Mouse (Mus musculus): Measurements from ENCODE around the gene Ostm1.

Gene Ostm1

DNA sequence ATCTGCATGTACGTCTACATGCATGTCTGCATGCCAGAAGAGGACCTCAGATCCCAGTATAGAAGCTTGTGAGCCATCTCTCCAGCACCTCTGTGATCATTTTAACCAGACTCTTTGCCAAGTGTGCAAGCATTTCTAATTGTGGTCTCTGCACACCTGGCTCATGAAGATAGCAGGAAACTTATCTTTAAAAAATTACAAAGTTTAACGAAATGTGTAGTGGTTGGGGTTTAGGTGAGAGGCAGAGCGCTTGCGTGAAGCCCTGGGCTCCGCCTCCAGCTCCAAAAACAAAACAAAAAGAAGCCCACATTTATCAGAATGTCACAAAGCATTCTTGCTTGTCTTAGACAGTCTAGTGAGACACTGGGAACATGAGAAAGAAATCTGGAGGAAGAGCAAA is 104.3 kb downstream of the Ostm1 start:
- no peak for DNase-seq

DNA sequence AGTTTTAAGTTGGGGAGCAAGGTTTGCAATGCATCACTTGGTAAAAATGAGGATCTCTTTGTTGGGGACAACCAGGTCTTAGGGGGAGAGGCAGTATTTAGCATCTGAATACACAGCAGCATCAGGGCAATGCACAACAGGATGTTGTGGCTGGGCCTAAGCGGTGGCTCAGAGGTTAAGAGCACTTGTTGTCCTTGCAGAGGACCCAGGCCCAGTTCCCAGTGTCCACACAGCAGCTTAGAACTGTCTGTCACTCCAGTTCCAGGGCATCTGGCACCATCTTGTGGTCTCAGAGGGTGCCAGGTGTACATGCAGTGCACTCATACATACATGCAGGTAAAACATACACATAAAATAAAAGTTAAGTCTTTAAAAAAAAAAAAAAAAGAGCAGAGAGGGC is 106.1 kb downstream of the Ostm1 start:
- DNase-seq = no peak

DNA sequence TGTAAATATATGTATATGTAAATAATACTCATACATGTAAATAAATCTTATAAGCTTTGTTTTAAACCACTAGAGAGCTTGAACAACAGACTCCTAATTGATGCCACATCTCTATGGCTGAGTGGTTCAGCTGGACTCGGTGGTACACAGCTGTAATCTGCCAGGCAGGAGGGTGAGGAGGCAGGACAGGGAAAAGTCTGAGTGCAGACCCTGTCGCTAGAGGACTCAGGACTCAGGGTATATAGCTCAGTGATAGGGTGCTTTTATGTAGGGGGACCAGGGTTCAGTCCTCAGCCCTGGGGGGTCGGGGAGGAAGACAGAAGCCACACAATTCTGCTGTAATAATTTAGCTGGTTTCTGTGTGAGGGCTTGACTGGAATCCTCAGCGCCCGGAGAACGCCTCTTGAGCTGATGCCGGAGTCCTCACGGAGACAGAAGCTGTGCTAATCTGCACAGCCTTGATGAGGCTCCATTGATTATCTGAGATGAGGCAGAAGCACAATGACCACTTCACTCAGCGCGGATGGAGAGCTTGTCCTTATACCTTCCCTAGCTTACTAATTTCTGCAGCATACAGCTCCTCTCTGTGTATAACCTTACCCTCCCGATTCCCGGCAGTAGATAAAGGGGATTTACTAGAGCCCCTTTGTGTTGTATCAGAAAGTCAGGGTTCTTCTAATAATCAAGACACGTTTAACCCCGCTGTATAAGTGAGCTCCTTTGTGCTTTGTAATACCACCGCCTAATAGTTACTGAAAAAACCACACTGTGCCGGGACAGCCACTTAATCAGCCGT is 106.8 kb downstream of the Ostm1 start:
- no peak for DNase-seq

DNA sequence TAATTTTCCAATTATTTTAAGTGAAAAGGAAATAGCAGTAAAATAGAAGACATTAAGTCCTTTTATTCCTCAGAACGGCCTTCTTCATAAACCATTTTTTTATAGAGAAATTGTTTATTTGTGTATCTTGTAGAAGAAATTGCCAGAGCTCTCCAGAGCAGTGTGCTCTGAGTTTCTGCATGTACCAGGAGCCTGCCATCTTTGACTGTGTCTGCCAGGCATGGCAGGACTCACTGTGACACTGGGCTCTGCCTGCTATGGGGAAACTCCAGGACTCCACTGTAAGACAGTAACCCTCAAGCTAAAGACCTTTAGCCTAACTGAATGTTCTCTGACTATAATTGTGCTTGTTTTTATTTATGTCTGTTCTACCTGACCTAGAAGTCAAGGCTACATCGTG is 107.4 kb downstream of the Ostm1 start:
- DNase-seq = no peak

DNA sequence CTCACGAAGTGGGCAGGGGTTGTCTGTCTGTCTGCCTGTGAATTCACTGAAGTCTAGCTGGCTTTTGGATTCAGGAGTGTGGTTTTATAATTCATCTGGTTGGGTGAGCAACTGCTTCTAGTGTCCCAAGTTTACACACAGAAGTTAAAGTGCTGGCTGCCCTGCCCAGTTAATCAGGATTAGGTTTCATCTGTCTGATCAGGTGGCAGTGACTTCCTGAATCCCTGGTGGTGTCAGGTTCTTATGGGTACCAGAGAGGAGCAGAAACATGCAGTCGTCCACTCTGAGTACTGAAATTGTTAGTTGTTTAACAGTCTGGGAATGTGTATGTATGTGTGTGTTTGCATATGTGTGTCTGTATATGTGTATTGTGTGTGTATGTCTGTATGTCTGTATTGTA is 108.5 kb downstream of the Ostm1 start:
- no peak for DNase-seq

DNA sequence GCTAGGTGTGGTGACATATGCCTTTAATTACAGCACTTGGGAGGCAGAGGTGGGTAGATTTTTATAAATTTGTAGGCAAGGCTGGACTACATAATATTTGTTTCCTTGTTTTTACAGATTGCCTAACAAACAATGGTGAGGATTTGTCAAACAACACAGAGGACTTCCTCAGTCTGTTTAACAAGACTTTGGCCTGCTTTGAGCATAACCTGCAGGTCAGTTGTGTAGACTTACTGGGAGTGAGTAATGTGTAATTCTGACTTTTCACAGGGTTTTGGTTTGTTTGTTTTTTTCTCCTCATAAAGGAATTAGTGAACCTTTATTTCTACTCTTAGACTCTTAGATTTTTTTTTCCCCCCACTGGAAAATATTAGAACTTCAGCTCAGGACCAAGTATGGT is 109.2 kb downstream of the Ostm1 start:
- DNase-seq = no peak

DNA sequence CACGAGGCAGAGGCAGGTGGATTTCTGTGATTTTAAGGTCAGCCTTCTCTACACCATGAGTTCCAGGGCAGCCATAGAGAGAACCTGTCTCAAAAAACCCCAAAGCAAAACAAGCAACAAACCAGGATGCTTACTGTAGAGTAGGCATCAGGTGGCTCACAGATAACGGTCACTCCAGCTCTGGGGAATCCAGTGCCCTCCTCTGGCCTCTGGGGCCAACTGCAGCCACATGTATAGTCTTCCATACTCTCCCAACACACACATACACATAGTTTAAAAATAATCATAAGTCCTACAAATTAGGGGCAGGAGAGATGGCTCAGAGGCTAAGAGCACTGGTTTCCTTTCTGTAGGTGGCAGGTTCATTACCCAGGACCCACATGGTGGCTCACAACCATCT is 109.9 kb downstream of the Ostm1 start:
- no peak for DNase-seq

DNA sequence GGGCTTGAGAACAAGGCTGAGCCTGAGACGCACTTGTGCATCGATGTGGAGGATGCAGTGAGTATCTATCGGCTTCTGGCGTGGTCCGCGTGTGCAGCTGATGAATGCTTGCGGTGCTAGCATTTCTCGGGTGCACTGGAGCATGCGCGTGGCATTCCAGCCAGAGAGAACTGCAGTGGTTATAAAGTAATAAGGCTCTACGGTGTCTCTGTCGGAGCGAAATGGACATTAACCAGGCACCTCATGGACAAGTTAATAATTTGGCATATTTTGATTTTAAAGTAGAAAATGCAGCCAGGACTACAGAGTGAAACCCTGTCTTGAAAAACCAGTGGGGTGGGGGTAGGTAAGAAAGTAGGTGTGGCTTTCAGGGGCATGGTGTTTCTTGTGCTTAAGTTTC is 112.7 kb downstream of the Ostm1 start:
- no peak for DNase-seq

DNA sequence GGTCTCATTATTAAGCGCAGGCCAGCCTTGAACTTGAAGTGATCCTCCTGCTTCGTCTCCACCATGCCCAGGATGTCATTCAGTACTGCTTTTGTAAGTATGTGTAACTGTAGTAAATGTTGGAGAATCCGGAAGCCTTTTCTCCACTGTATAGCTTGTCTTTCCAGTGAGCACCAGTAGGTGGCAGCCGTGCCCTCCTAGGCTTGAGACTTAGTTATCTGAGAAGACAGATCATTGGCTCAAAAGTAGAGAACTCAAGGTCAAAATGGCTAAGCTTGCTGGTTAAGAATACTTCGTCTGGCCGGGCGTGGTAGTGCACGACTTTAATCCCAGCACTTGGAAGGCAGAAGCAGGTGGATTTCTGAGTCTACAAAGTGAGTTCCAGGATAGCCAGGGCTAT is 113.4 kb downstream of the Ostm1 start:
- DNase-seq = peak; percentile 55 to 68

DNA sequence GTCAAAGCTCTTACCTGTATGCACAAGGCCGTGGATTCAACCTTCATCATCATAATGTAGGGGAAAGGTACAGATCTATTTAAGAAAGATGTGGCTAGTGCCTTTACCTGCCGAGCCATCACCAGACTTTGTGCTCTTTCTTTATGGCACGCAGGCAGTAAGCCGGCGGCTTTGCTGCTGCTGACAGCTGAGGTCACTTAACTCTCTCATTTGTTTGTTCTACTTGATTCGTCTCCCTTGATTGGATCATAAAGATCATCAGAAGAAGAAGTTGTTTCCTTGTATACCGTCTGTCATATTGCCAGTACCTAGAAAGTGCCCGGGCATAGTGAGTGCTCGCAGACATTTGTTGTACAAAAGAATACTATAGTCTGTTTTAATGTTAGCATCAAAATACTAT is 114.8 kb downstream of the Ostm1 start:
- no peak for DNase-seq

DNA sequence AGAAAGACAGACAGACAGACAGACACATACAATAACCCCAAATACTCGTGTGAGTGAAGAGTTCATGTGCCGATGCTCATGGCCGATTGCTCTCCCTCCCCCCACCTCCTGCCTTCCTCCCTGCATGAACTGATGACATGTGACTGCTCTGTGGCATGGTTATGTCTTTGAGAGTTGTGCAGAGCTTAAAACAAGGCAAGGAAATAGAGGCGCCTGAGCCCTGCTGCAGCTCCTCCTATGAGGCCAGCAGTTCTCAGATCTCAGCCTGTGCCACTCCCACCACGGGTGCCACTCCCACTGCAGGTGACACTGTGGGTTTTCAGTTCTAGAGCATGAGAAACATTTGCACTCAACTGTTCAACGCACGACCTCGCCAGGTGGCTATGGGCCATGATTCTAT is 115.4 kb downstream of the Ostm1 start:
- DNase-seq = no peak

DNA sequence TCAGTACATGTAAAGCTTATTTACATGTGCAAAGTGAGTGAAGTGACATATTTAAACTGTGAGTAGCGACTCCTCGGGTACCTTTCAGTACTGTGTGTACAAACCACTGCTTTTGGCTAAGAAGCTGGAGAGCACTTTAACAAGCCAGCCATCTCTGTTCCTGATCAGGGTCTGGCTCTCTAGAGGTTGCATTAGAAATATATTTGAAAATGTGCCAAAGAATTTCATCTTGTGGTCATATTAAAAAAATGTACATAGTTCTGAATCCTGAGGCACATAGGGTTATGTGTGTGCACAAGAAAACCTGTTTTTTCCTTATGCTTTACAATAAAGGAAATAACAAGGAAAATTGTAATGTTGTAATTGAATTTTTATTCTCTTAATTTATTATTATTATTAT is 118.5 kb downstream of the Ostm1 start:
- no peak for DNase-seq

DNA sequence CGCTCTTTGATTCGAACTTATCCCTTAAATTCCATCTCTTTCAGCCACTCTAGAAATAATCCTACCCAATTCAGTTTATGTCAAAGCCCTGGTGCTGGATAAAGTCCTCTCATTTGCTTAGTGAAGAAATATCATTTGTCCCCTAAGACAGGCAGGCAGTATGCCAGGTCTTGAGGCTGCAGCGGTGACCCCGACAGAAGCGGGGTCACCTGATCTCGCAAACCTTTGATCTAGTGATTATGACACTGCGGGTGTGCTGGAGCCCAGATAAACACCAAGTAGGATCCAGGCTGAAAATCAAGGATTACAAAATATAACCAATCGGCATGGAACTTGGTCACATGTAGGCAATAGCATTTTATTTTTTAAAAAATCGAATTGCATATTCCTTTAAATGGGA is 131.1 kb downstream of the Ostm1 start:
- no peak for DNase-seq

DNA sequence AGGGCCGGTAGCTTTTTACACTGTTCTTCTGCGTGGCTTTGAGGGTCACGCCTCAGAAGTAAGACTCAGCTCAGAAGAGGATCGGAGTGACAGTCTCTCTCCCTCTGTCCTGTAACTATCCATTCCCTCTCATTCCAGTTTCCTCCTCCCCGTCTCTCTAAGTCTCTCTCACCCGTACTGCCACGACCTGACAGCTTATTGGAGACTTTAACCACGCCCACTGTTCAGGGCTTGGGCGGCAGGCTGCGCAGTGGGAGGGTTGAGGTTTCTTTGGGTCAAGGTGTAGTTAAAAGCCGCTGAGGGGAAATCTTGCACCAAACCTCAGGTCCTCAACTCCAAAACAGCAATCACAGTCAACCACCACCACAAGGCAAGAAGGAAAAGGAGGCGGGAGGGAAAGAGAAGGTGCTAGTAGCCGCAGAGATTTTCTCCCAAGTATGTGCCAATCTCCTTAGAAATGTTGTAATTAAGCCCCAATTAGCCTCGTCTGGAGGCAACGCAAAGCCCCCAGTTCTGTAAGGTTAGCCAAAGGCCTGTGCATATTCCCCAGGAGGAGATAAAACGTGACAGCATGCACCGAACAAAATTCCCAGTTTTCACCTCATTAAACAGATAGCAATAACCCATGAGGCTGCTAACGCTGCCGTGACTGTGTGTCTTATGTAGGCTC is 131.9 kb downstream of the Ostm1 start:
- DNase-seq = no peak

DNA sequence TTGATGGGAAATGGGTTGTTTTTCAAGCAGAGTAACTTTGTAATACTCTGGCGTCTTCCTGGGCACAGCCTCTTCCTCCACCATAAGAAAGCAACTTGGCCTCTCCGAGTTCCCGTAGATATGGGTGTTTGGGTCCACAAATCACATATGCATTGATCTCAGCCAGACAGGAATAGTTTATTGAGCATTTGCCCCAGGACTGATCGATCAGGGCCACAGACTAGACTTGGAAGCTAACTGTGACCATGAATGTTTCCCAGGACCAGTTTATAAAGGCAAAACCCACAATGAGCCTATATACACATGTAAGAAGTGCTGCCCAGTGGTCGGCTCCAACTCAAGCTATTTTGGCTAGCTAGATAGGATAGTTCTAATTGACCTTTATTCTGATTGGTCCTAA is 138.5 kb downstream of the Ostm1 start:
- DNase-seq = no peak

DNA sequence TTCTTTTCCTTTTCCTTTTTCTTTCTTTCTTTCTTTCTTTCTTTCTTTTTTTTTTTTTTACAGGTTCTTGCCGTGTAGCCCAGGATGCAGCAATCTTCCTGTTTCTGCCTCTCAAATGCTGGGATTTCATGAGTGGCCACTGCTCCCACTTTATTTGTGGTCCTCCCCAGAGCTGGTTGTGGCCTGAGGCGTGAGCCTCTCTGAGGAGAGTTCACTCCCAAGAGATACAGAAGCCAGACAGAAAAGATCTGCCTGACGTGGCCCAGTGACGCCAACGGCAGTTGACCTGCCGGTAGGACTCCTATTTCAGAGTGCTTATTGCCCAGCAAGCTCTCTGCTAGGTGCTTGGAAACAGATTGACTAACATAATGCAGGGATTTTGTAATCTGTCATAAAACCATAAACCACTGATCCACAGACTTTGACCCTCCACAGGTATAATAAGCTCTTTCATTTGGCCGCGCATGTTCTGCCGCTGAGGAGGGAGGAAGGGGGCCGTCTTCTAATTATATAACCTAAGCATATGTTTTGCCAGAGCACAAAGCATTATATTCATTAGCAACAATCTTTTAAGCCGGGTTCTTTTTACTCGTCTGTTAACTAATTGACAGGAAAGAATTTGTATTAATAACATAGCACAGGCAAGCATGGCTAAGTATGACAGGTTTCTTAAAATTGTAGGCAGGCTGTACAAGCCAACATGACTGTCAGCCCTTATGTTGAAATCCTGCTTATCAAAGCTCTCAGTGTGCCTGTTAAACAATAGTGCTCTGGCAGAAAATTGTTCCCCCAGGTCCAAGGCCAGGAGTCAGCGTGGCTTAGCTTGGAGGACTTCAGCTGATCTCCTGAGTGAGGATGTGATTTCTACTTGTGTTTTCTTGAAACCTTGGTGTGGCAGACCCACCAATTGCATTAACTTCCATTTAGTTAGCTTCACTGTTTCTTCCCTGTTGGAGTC is 139.9 kb downstream of the Ostm1 start:
- no peak for DNase-seq

DNA sequence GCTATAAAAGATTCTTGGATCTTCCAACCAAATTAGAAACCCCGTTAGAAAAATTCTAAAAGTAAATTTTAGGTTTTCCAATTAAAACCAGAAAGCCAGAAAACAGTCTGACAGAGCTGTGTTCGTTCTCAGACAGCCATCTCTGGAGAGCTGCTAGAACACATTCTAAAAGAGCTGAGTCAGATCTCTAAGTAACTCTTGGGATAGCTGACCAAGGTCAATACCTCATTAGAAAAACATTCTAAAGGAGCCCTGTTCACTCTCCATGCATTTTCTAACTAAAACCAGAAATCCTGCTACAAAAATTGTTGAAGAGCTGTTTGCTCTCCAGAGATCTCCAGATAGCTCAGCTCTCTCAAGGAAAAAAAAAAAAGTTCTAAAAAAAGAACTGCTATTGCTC is 146.0 kb downstream of the Ostm1 start:
- no peak for DNase-seq

DNA sequence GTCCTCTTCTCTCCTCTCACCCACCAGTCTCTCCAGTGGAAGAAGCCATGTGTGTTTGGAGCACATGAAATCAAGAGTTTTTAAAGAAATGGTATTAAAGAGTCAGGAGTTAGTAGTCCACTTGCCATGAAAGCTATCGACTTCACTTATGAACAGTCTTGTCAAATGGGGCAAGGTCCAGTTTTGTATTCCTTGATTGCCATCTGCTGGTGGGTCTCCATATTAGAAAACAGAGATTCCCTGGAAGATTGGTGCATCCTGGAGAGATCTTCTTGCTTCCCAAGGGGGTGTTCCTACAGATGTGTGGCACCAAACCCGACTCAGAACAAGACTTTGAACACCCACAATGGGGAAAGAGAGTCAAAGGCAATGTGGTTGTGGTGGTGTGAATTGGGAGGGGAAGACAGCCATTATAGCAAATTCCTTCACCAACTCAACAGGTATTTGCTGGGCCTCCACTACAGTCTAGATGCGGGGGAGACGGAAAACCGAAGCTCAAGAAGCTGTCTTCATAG is 151.0 kb downstream of the Ostm1 start:
- peak; percentile 6 to 8 for DNase-seq

DNA sequence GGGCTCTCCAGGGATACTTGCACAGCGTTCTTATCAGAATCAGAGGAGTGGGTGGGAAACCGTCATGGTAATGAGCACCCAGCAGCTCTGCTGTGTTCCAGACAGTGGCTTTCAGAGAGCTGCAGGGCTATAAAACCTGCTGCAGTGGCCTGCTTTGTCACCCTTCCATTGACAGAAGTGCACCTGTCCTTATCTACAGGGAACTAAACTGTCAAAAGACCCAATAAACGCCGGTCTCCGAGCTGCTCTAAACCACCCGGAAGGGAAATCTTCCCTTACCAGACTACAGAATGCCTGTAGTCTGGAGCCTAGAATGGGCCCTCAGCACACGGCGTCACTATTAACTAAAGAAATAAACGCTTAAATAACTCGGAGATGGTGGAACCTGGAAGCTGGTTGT is 168.2 kb downstream of the Ostm1 start:
- no peak for DNase-seq
